Mouse (Mus musculus) heart, adult 2 months (tissue): ENCODE results near the gene Zfp64.
A peak's percentile ranks its signal among the peaks of the same experiment; 100 is the strongest.

Experiments
- CTCF ChIP-seq: fragments of 200-600 bp; IDR thresholded peaks from 2 replicates; pipeline ENCODE4 v1.8.1; 2022; ENCODE audit warnings: antibody characterized with exemption, mild to moderate bottlenecking, moderate library complexity
- EP300 ChIP-seq: fragments of 200-500 bp; IDR thresholded peaks from 2 replicates; pipeline ENCODE4 v1.6.1; 2011; ENCODE audit warnings: low read depth, low read length, control low read depth; ENCODE audit not compliant: insufficient read depth

- no peak for TF ChIP-seq EP300
- peak; percentile 89 for TF ChIP-seq CTCF
Observed at GRCm38 (mm10) chr2:168929691-168930090, 25.7 kb downstream of the Zfp64 start.
